Mouse (Mus musculus) liver, embryonic 14.5 days (tissue): ENCODE measurements around the gene Ankrd35.

Experiments used
- CTCF ChIP-seq: IDR thresholded peaks from 2 replicates; pipeline ENCODE4 v1.5.1; 2016; ENCODE audit warnings: antibody characterized with exemption, low read depth, control low read depth
- EP300 ChIP-seq: IDR thresholded peaks from 2 replicates; pipeline ENCODE4 v1.6.1; 2016; ENCODE audit warnings: antibody characterized with exemption, low read depth

GRCm38 (mm10) chr3:96674442-96674841 is 4.5 kb downstream of the Ankrd35 start:
- TF ChIP-seq CTCF (no peak), EP300 (no peak)
